Mouse (Mus musculus) heart, embryonic 13.5 days (tissue): ENCODE measurements at regions not wholly inside any gene's neighbourhood (a gene's known extent, or its start where the extent isn't known, plus 50 kb on each side); places are given as distances from the start of the nearest gene placed in this dataset.

Source experiments
- ATAC-seq: fragments of 200-750 bp; cut with Nextera tagmentation; 2 replicates; pipeline ENCODE4 v1.8.0; 2017; ENCODE audit warnings: moderate TSS enrichment; ENCODE audit not compliant: insufficient number of reproducible peaks, low FRiP score, low TSS enrichment; ENCODE audit errors: extremely low read depth
- H3K27ac ChIP-seq: fragments of 300-500 bp; sonication (generic); replicated peaks from 2 replicates; pipeline ENCODE4 v1.5.1; 2015; ENCODE audit warnings: moderate library complexity, mild to moderate bottlenecking, inconsistent platforms
- H3K27me3 ChIP-seq: fragments of 300-500 bp; sonication (generic); replicated peaks from 2 replicates; pipeline ENCODE4 v1.6.1; 2015; ENCODE audit warnings: mild to moderate bottlenecking, inconsistent platforms
- H3K36me3 ChIP-seq: fragments of 300-500 bp; sonication (generic); 2 replicates; pipeline ENCODE4 v1.6.1; 2015; ENCODE audit warnings: mild to moderate bottlenecking, inconsistent platforms
- H3K4me1 ChIP-seq: fragments of 300-500 bp; sonication (generic); 2 replicates; pipeline ENCODE4 v1.6.1; 2015; ENCODE audit warnings: inconsistent platforms
- H3K4me2 ChIP-seq: fragments of 300-500 bp; sonication (generic); 2 replicates; pipeline ENCODE4 v1.6.1; 2015; ENCODE audit warnings: inconsistent platforms, mild to moderate bottlenecking, moderate library complexity
- H3K4me3 ChIP-seq: fragments of 300-500 bp; sonication (generic); 2 replicates; pipeline ENCODE4 v1.5.1; 2015; ENCODE audit warnings: moderate library complexity, mild to moderate bottlenecking, inconsistent platforms
- H3K9ac ChIP-seq: fragments of 300-500 bp; sonication (generic); 2 replicates; pipeline ENCODE4 v1.6.1; 2015; ENCODE audit warnings: inconsistent platforms, mild to moderate bottlenecking, moderate library complexity
- H3K9me3 ChIP-seq: fragments of 300-500 bp; sonication (generic); 2 replicates; pipeline ENCODE4 v1.6.1; 2016; ENCODE audit warnings: inconsistent platforms
- WGBS: fragments of 180-500 bp; shearing (Covaris S2); methylation state at CpG from one replicate; pipeline ENCODE4 v1.1.7; 2015; ENCODE audit warnings: mixed read lengths; 5-methylcytosine and 5-hydroxymethylcytosine counted together

DNA sequence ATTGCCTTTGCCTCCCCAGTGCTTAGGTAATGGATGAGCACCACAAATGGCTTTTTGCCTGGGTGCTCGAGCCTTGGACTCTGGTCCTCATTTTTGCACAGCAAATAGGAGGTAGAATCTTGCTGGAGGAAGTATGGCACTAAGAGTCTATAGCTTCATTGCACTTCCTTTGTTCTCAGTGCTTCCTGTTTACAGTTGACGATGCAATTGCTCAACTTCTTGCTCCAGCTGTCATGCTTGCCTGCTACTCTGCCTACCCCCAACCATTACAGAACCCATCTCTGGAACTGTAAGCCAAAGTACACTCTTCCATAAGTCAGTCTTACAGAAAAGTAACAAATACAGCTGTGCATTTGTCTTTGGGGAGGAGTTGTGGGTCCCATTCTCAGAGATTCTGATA lies 79.8 kb upstream of the Slc7a14 start:
- H3K36me3 ChIP-seq: no peaks in the 10 kb centered on the region
- H3K27me3 ChIP-seq: no peaks in the 10 kb centered on the region
- H3K4me3 ChIP-seq: no peak overlapping the region
- H3K9me3 ChIP-seq: no peaks in the 10 kb centered on the region
- no peak overlapping the region for H3K9ac ChIP-seq
- 74% methylated on average over 2 of the region's 2 CpGs for WGBS
- H3K4me1 ChIP-seq: no peaks in the 10 kb centered on the region
- no peak for ATAC-seq
- no peak overlapping the region for H3K27ac ChIP-seq
- H3K4me2 ChIP-seq: no peak overlapping the region

- no peak for ATAC-seq
- 55% methylated on average over 3 of the region's 3 CpGs for WGBS
- no peaks in the 10 kb centered on the region for H3K4me1 ChIP-seq
Measured at GRCm38 (mm10) chr3:31375678-31376077, 65.5 kb upstream of the Slc7a14 start.

GRCm38 (mm10) chr3:31374061-31374460 lies 63.9 kb upstream of the Slc7a14 start:
- H3K9me3 ChIP-seq: no peaks in the 10 kb centered on the region
- no peaks in the 10 kb centered on the region for H3K27me3 ChIP-seq
- H3K4me1 ChIP-seq: no peaks in the 10 kb centered on the region
- no peak overlapping the region for H3K4me3 ChIP-seq
- H3K36me3 ChIP-seq: no peaks in the 10 kb centered on the region
- no peak for ATAC-seq
- no peak overlapping the region for H3K4me2 ChIP-seq
- no peak overlapping the region for H3K9ac ChIP-seq
- H3K27ac ChIP-seq: no peak overlapping the region

More at GRCm38 (mm10) chr3:31375678-31376077, 65.5 kb upstream of the Slc7a14 start:
- no peaks in the 10 kb centered on the region for H3K9me3 ChIP-seq
- no peak overlapping the region for H3K9ac ChIP-seq
- H3K4me3 ChIP-seq: no peak overlapping the region
- H3K27me3 ChIP-seq: no peaks in the 10 kb centered on the region
- no peak overlapping the region for H3K4me2 ChIP-seq
- H3K27ac ChIP-seq: no peak overlapping the region
- no peaks in the 10 kb centered on the region for H3K36me3 ChIP-seq

- Histone ChIP-seq H3K36me3 (no peaks in the 10 kb centered on the region), H3K4me2 (no peak overlapping the region), H3K9ac (no peak overlapping the region), H3K27me3 (no peaks in the 10 kb centered on the region), H3K4me3 (no peak overlapping the region), H3K27ac (no peak overlapping the region), H3K4me1 (no peaks in the 10 kb centered on the region), H3K9me3 (no peaks in the 10 kb centered on the region)
- 66% methylated on average over 2 of the region's 2 CpGs for WGBS
- ATAC-seq: no peak
Measured at GRCm38 (mm10) chr3:31368259-31368658, 58.1 kb upstream of the Slc7a14 start.
